Mouse (Mus musculus) hindbrain, embryonic 14.5 days (tissue): ENCODE results near the gene Slc7a14. TPM values are rescaled to one million over a fixed set of nuclear protein-coding genes. Genes with fewer than 3 reads are reported as not detected.

Source experiments
- ATAC-seq: fragments of 200-750 bp; cut with Nextera tagmentation; 2 replicates; pipeline ENCODE4 v1.8.0; 2017; ENCODE audit warnings: moderate number of reproducible peaks, mild to moderate bottlenecking, moderate TSS enrichment, moderate library complexity; ENCODE audit not compliant: low FRiP score
- DNase-seq: peaks from one replicate; pipeline ENCODE4 v3.0.0-alpha.2; 2015; ENCODE audit warnings: low spot score
- H3K27ac ChIP-seq: fragments of 300-500 bp; sonication (generic); 2 replicates; pipeline ENCODE4 v1.5.1; 2014; ENCODE audit warnings: mild to moderate bottlenecking, moderate library complexity
- H3K27me3 ChIP-seq: fragments of 300-500 bp; sonication (generic); 2 replicates; pipeline ENCODE4 v1.6.1; 2014; ENCODE audit warnings: mild to moderate bottlenecking, low read length, mixed read lengths; ENCODE audit not compliant: control insufficient read depth, insufficient read depth
- H3K36me3 ChIP-seq: fragments of 300-500 bp; sonication (generic); replicated peaks from 2 replicates; pipeline ENCODE4 v1.6.1; 2014; ENCODE audit not compliant: control insufficient read depth, insufficient read depth
- H3K4me1 ChIP-seq: fragments of 300-500 bp; sonication (generic); replicated peaks from 2 replicates; pipeline ENCODE4 v1.6.1; 2014; ENCODE audit warnings: antibody characterized with exemption, low read length, mixed read lengths; ENCODE audit not compliant: control insufficient read depth, insufficient read depth
- H3K4me2 ChIP-seq: fragments of 300-500 bp; sonication (generic); replicated peaks from 2 replicates; pipeline ENCODE4 v1.6.1; 2014; ENCODE audit warnings: mild to moderate bottlenecking, moderate library complexity
- H3K4me3 ChIP-seq: fragments of 300-500 bp; sonication (generic); replicated peaks from 2 replicates; pipeline ENCODE4 v1.5.1; 2014; ENCODE audit warnings: mild to moderate bottlenecking, low read length
- H3K9ac ChIP-seq: fragments of 300-500 bp; sonication (generic); 2 replicates; pipeline ENCODE4 v1.6.1; 2014
- H3K9me3 ChIP-seq: fragments of 300-500 bp; sonication (generic); 2 replicates; pipeline ENCODE4 v1.6.1; 2016; ENCODE audit warnings: low read length; ENCODE audit not compliant: control insufficient read depth
- WGBS: fragments of 180-500 bp; shearing (Covaris S2); extraction: QIAGEN DNeasy Blood & Tissue Kit; methylation state at CpG from one replicate; pipeline ENCODE4 v1.1.7; 2014; 5-methylcytosine and 5-hydroxymethylcytosine counted together
- polyA plus RNA-seq: library from polyadenylated mRNA; unstranded; fragments of >200 nt; fragmentation: Nextera tagmentation; extraction: Ambion mirVana; gene quantifications from 2 replicates; pipeline ENCODE4 v1.2.1, GENCODE M21; 2014

Slc7a14 gene
- polyA plus RNA-seq, 1 experiment from 2014 or later, result 8.0 TPM

DNA sequence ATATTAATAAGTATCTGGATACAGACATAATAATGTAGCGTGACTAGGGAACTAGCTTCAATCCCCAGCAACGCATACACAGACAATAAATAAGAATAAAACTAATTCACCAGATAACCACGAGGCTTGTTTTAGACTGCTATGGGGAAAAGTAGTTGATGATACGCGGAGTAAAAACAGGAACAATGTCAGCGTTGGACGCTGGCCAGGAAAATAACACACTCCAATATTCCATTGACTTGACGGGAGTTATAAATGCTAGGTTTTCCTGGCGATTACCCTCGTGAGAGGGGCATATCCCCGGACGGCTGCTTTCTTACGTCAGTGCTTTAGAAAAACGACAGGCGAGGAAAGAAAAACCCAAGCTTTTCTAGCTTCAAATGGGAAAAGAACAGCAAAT lies 152.4 kb downstream of the Slc7a14 start:
- H3K9me3 ChIP-seq, result no peaks in the 10 kb centered on the region
- WGBS, result 73% methylated on average over 15 of the region's 15 CpGs
- no peaks in the 10 kb centered on the region for H3K36me3 ChIP-seq
- H3K27ac ChIP-seq, result no peak overlapping the region
- H3K4me1 ChIP-seq, result 0 out of 2 replicates have a peak, but pooled peaks cover 5% of the 10 kb centered on the region
- DNase-seq (no peak), ATAC-seq (no peak)
- H3K4me3 ChIP-seq, result no peak overlapping the region
- no peak overlapping the region for H3K4me2 ChIP-seq
- H3K9ac ChIP-seq, result no peak overlapping the region
- H3K27me3 ChIP-seq, result no peaks in the 10 kb centered on the region

DNA sequence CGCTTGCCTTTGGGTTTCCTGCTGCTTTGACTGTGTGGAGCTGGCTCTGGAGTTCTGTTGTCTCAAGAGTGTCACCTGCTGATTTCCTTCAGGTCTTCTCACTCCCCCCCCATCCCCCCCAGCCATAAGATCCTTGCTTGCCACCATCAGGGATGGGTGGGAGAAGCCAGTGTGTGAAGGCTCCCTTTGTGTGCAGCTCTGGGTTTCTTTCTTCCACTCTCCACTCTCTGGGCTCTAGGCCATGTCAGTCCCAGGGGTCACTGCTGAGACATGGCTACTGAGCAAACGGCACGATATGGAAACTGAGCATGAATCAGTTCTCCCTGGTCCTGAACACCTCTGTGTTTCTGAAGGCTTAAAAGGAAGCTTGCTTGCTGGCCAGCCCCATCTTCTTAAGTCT lies 154.1 kb downstream of the Slc7a14 start:
- no peak for ATAC-seq
- Histone ChIP-seq H3K9ac (no peak overlapping the region), H3K36me3 (no peaks in the 10 kb centered on the region), H3K27me3 (no peaks in the 10 kb centered on the region), H3K4me3 (no peak overlapping the region), H3K4me1 (0 out of 2 replicates have a peak, but pooled peaks cover 3% of the 10 kb centered on the region), H3K9me3 (no peaks in the 10 kb centered on the region), H3K4me2 (no peak overlapping the region), H3K27ac (no peak overlapping the region)
- DNase-seq, result no peak
- WGBS, result 39% methylated on average over 3 of the region's 3 CpGs

Other genes with a start within 250 kb of the Slc7a14 start
- gene Skil, start 215.3 kb downstream of the Slc7a14 start, polyA plus RNA-seq, result 34.4 and 36.5 TPM in 2 replicates
- 40.3 and 44.9 TPM in 2 replicates for gene Cldn11, start 160.5 kb downstream of the Slc7a14 start, polyA plus RNA-seq